Mouse (Mus musculus) lung, postnatal 0 days (tissue): ENCODE data around the gene Grik2. TPM values are rescaled to one million over a fixed set of nuclear protein-coding genes. Genes with fewer than 3 reads are reported as not detected.

Experiments
- ATAC-seq: fragments of 200-750 bp; cut with Nextera tagmentation; 2 replicates; pipeline ENCODE4 v1.8.0; 2017; ENCODE audit warnings: moderate library complexity
- DNase-seq: peaks from one replicate; pipeline ENCODE4 v3.0.0-alpha.2; 2016; ENCODE audit warnings: low spot score
- H3K27ac ChIP-seq: fragments of 300-500 bp; sonication (generic); 2 replicates; pipeline ENCODE4 v1.5.1; 2014; ENCODE audit warnings: antibody characterized with exemption, mild to moderate bottlenecking, low read length, mixed read lengths
- H3K27me3 ChIP-seq: fragments of 300-500 bp; sonication (generic); replicated peaks from 2 replicates; pipeline ENCODE4 v1.6.1; 2014; ENCODE audit warnings: low read length, mixed read lengths; ENCODE audit not compliant: insufficient read depth
- H3K36me3 ChIP-seq: fragments of 300-500 bp; sonication (generic); 2 replicates; pipeline ENCODE4 v1.6.1; 2014; ENCODE audit warnings: low read length, mixed read lengths; ENCODE audit not compliant: insufficient read depth
- H3K4me1 ChIP-seq: fragments of 300-500 bp; sonication (generic); 2 replicates; pipeline ENCODE4 v1.6.1; 2014; ENCODE audit warnings: antibody characterized with exemption, low read depth, low read length, mixed read lengths; ENCODE audit not compliant: insufficient read depth
- H3K4me2 ChIP-seq: fragments of 300-500 bp; sonication (generic); replicated peaks from 2 replicates; pipeline ENCODE4 v1.6.1; 2014; ENCODE audit warnings: low read depth, mild to moderate bottlenecking, low read length, moderate library complexity, mixed read lengths
- H3K4me3 ChIP-seq: fragments of 300-500 bp; sonication (generic); 2 replicates; pipeline ENCODE4 v1.5.1; 2014; ENCODE audit warnings: low read depth, low read length
- H3K9ac ChIP-seq: fragments of 300-500 bp; sonication (generic); replicated peaks from 2 replicates; pipeline ENCODE4 v1.6.1; 2014; ENCODE audit warnings: low read depth, mild to moderate bottlenecking
- H3K9me3 ChIP-seq: fragments of 300-500 bp; sonication (generic); 2 replicates; pipeline ENCODE4 v1.6.1; 2016; ENCODE audit warnings: low read length, mixed read lengths
- CTCF ChIP-seq: IDR thresholded peaks from 2 replicates; pipeline ENCODE4 v1.5.1; 2016; ENCODE audit warnings: antibody characterized with exemption, mild to moderate bottlenecking
- EP300 ChIP-seq: IDR thresholded peaks from 2 replicates; pipeline ENCODE4 v1.6.1; 2016; ENCODE audit warnings: antibody characterized with exemption, mild to moderate bottlenecking, control low read depth
- WGBS: fragments of 180-500 bp; shearing (Covaris S2); extraction: QIAGEN DNeasy Blood & Tissue Kit; methylation state at CpG from one replicate; pipeline ENCODE4 v1.1.7; 2014; 5-methylcytosine and 5-hydroxymethylcytosine counted together
- polyA plus RNA-seq: library from polyadenylated mRNA; unstranded; fragments of >200 nt; fragmentation: Nextera tagmentation; extraction: Ambion mirVana; gene quantifications from 2 replicates; pipeline ENCODE4 v1.2.1, GENCODE M21; 2015

The Grik2 gene
- polyA plus RNA-seq, 1 experiment from 2014 or later = 0.12 TPM

GRCm38 (mm10) chr10:49136816-49137215 lies 651.8 kb downstream of the Grik2 start:
- Histone ChIP-seq H3K4me2 (no peak overlapping the region), H3K27me3 (no peaks in the 10 kb centered on the region), H3K4me1 (no peaks in the 10 kb centered on the region), H3K9me3 (no peaks in the 10 kb centered on the region), H3K27ac (no peak overlapping the region), H3K9ac (no peak overlapping the region), H3K36me3 (no peaks in the 10 kb centered on the region), H3K4me3 (no peak overlapping the region)
- no peak for ATAC-seq
- TF ChIP-seq EP300 (no peak), CTCF (no peak)
- DNase-seq = no peak

DNA sequence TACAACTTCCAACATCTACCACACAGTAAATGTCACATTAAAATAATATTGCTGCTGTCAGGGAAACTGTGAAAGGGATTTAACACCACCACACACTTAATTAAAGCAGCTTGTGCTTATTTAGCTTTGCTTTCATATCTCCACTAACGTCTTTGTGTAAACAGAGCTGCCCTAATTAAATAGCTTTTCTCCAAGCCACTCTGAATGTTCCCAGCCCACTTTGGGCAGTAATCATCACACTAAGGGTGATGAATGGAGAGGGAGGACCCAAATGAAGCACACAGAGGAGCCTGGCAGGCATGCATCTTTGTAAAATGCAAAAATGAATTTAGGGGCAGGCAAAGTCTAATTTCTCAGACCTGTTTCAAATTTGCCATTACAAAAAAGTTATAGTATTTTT lies 657.3 kb downstream of the Grik2 start:
- Histone ChIP-seq H3K4me2 (no peak overlapping the region), H3K27ac (no peak overlapping the region), H3K4me3 (no peak overlapping the region), H3K4me1 (no peaks in the 10 kb centered on the region), H3K9me3 (no peaks in the 10 kb centered on the region), H3K27me3 (no peaks in the 10 kb centered on the region), H3K36me3 (no peaks in the 10 kb centered on the region), H3K9ac (no peak overlapping the region)
- WGBS = 0% methylated on average over 1 of the region's 1 CpGs
- no peak for DNase-seq
- TF ChIP-seq EP300 (no peak), CTCF (no peak)
- no peak for ATAC-seq

DNA sequence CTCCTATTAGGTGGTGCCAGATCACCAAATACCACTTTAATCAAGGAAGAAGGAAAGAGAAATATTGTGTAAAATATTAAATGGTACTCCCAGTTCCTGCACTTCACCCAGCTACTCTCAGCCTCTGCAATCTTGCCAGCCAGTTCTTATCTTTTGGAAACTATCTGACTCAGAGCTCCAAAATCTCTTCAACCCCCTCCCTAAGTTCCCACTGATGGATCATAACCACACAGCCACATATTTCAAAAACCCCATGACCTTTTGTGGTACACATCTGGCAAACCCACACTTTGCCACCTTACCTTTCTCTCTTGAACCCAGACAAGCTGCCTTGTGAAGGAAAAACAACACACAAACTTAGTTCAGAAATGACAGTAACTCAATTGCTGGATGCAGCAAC lies 738.2 kb downstream of the Grik2 start:
- H3K4me2 ChIP-seq = no peak overlapping the region

DNA sequence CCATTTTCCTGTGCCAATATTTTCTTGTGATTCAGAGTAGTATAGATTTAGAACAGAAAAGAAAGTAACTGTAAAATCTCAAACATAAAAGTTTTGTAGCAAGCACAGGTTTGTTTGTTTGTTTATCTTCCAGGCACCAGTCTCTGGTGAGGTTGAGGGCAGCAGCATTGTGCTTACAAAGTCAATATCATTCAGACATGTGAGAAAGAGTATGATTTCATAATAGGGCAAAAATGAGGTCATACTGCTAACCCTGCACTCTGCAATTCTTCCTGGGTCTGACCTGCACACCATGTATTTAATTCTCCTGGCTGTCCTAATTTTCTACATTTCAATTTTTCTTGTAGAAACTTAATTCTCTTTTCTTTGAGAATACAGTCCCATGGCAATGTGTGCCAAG lies 739.2 kb downstream of the Grik2 start:
- Histone ChIP-seq H3K36me3 (no peaks in the 10 kb centered on the region), H3K27ac (no peak overlapping the region), H3K4me1 (no peaks in the 10 kb centered on the region), H3K9me3 (no peaks in the 10 kb centered on the region), H3K4me3 (no peak overlapping the region), H3K9ac (no peak overlapping the region), H3K27me3 (no peaks in the 10 kb centered on the region), H3K4me2 (no peak overlapping the region)
- ATAC-seq = no peak
- no peak for DNase-seq
- no peak for TF ChIP-seq EP300
- no peak for TF ChIP-seq CTCF

More for the DNA sequence above, 738.2 kb downstream of the Grik2 start:
- no peaks in the 10 kb centered on the region for H3K4me1 ChIP-seq
- no peaks in the 10 kb centered on the region for H3K9me3 ChIP-seq
- no peak for ATAC-seq
- H3K27ac ChIP-seq = no peak overlapping the region
- no peak for DNase-seq
- no peaks in the 10 kb centered on the region for H3K27me3 ChIP-seq
- H3K36me3 ChIP-seq = no peaks in the 10 kb centered on the region
- no peak overlapping the region for H3K4me3 ChIP-seq
- TF ChIP-seq EP300 (no peak), CTCF (no peak)
- no peak overlapping the region for H3K9ac ChIP-seq
